Mouse (Mus musculus): ENCODE results near the gene Col15a1. TPM values are rescaled to one million over a fixed set of nuclear protein-coding genes. Genes with fewer than 3 reads are reported as not detected.

The Col15a1 gene
- polyA plus RNA-seq (2015; fragmentation: Nextera tagmentation; extraction: Ambion mirVana): 12.9 and 15.0 TPM in 2 replicates

GRCm38 (mm10) chr4:47207969-47208420 lies at the start of gene Col15a1:
Col15a1 (plus strand) TSS chr4:47208161.
- no peaks in the 10 kb centered on the region for H3K36me3 ChIP-seq
- under 1% methylated on average over 45 of the region's 45 CpGs for WGBS
- peaks cover 61% of the 10 kb centered on the region for H3K27me3 ChIP-seq
- peaks cover 19% of the 10 kb centered on the region for H3K4me1 ChIP-seq (replicated peaks)
- no peak within 1 kb of the TSS for H3K27ac ChIP-seq
- peak within 1 kb of the TSS; percentile 53 for H3K4me3 ChIP-seq
- no peaks in the 10 kb centered on the region for H3K9me3 ChIP-seq (replicated peaks)
- H3K9ac ChIP-seq: peak within 1 kb of the TSS; percentile 51
- peak within 1 kb of the TSS; percentile 82 for H3K4me2 ChIP-seq
- no peak for ATAC-seq (replicated peaks; ENCODE audit: insufficient number of reproducible peaks, insufficient read depth, low FRiP score, low read depth)

- no peaks in the 10 kb centered on the region for H3K9me3 ChIP-seq (replicated peaks)
- H3K36me3 ChIP-seq: no peaks in the 10 kb centered on the region
- no peaks in the 10 kb centered on the region for H3K27me3 ChIP-seq
- no peak overlapping the region for H3K4me2 ChIP-seq
- no peak overlapping the region for H3K27ac ChIP-seq
- no peak for ATAC-seq (replicated peaks; ENCODE audit: insufficient number of reproducible peaks, insufficient read depth, low FRiP score, low read depth)
- H3K9ac ChIP-seq: no peak overlapping the region
- 19% methylated on average over 3 of the region's 4 CpGs for WGBS
- H3K4me1 ChIP-seq (replicated peaks): no peaks in the 10 kb centered on the region
- H3K4me3 ChIP-seq: no peak overlapping the region
These were observed 46.7 kb upstream of the Col15a1 start for GRCm38 (mm10) chr4:47161103-47161755.

- Histone ChIP-seq H3K27ac (peak overlapping the region; percentile 35; the same call in 1 of the 2 replicates), H3K4me2 (no peak overlapping the region), H3K4me1 (replicated peaks) (no peaks in the 10 kb centered on the region), H3K36me3 (no peaks in the 10 kb centered on the region), H3K27me3 (no peaks in the 10 kb centered on the region), H3K4me3 (no peak overlapping the region), H3K9ac (no peak overlapping the region), H3K9me3 (replicated peaks) (no peaks in the 10 kb centered on the region)
- ATAC-seq (replicated peaks; ENCODE audit: insufficient number of reproducible peaks, insufficient read depth, low FRiP score, low read depth): no peak
- WGBS: 65% methylated on average over 12 of the region's 12 CpGs
These were observed 46.0 kb upstream of the Col15a1 start for GRCm38 (mm10) chr4:47161756-47162587.

- Histone ChIP-seq H3K36me3 (no peaks in the 10 kb centered on the region), H3K27me3 (no peaks in the 10 kb centered on the region), H3K4me2 (no peak overlapping the region), H3K4me1 (replicated peaks) (peaks cover 8% of the 10 kb centered on the region), H3K27ac (no peak overlapping the region), H3K9ac (no peak overlapping the region), H3K9me3 (replicated peaks) (no peaks in the 10 kb centered on the region), H3K4me3 (no peak overlapping the region)
- WGBS: 23% methylated on average over 1 of the region's 1 CpGs
- ATAC-seq (replicated peaks; ENCODE audit: insufficient number of reproducible peaks, insufficient read depth, low FRiP score, low read depth): no peak
These were observed 35.6 kb upstream of the Col15a1 start for GRCm38 (mm10) chr4:47172314-47172713.

- no peak for ATAC-seq (replicated peaks; ENCODE audit: insufficient number of reproducible peaks, insufficient read depth, low FRiP score, low read depth)
- Histone ChIP-seq H3K36me3 (no peaks in the 10 kb centered on the region), H3K4me1 (replicated peaks) (peaks cover 9% of the 10 kb centered on the region), H3K4me2 (no peak overlapping the region), H3K4me3 (no peak overlapping the region), H3K9me3 (replicated peaks) (no peaks in the 10 kb centered on the region), H3K9ac (no peak overlapping the region), H3K27ac (no peak overlapping the region), H3K27me3 (no peaks in the 10 kb centered on the region)
- WGBS: 54% methylated on average over 8 of the region's 8 CpGs
These were observed 30.9 kb upstream of the Col15a1 start for GRCm38 (mm10) chr4:47177101-47177500.

- WGBS: 64% methylated on average over 8 of the region's 8 CpGs
- Histone ChIP-seq H3K4me2 (no peak overlapping the region), H3K4me3 (no peak overlapping the region), H3K27me3 (no peaks in the 10 kb centered on the region), H3K4me1 (replicated peaks) (peaks cover 9% of the 10 kb centered on the region), H3K36me3 (no peaks in the 10 kb centered on the region), H3K27ac (no peak overlapping the region), H3K9me3 (replicated peaks) (no peaks in the 10 kb centered on the region), H3K9ac (no peak overlapping the region)
- ATAC-seq (replicated peaks; ENCODE audit: insufficient number of reproducible peaks, insufficient read depth, low FRiP score, low read depth): no peak
These were observed 29.6 kb upstream of the Col15a1 start for GRCm38 (mm10) chr4:47178261-47178961.

GRCm38 (mm10) chr4:47179535-47179934 lies 28.4 kb upstream of the Col15a1 start:
- Histone ChIP-seq H3K27me3 (no peaks in the 10 kb centered on the region), H3K36me3 (no peaks in the 10 kb centered on the region), H3K9ac (no peak overlapping the region), H3K27ac (no peak overlapping the region), H3K4me3 (no peak overlapping the region), H3K4me2 (no peak overlapping the region), H3K4me1 (replicated peaks) (peaks cover 9% of the 10 kb centered on the region), H3K9me3 (replicated peaks) (no peaks in the 10 kb centered on the region)
- no peak for ATAC-seq (replicated peaks; ENCODE audit: insufficient number of reproducible peaks, insufficient read depth, low FRiP score, low read depth)
- 74% methylated on average over 5 of the region's 5 CpGs for WGBS

- Histone ChIP-seq H3K4me1 (replicated peaks) (no peaks in the 10 kb centered on the region; the same call in 1 of the 2 replicates), H3K27me3 (no peaks in the 10 kb centered on the region), H3K9ac (no peak overlapping the region), H3K36me3 (no peaks in the 10 kb centered on the region), H3K4me3 (no peak overlapping the region), H3K4me2 (no peak overlapping the region), H3K27ac (no peak overlapping the region), H3K9me3 (replicated peaks) (no peaks in the 10 kb centered on the region)
- 47% methylated on average over 6 of the region's 6 CpGs for whole genome bisulfite sequencing
- 0 out of 2 replicates have a peak, but pooled peaks have one; percentile 48 for ATAC-seq (replicated peaks; ENCODE audit: insufficient number of reproducible peaks, insufficient read depth, low FRiP score, low read depth)
These were observed 23.8 kb upstream of the Col15a1 start for GRCm38 (mm10) chr4:47184058-47184661.

- no peaks in the 10 kb centered on the region for H3K9me3 ChIP-seq (replicated peaks)
- no peak overlapping the region for H3K27ac ChIP-seq
- H3K27me3 ChIP-seq: no peaks in the 10 kb centered on the region
- no peak overlapping the region for H3K9ac ChIP-seq
- 54% methylated on average over 6 of the region's 6 CpGs for WGBS
- H3K4me3 ChIP-seq: no peak overlapping the region
- no peaks in the 10 kb centered on the region; the same call in 1 of the 2 replicates for H3K4me1 ChIP-seq (replicated peaks)
- no peaks in the 10 kb centered on the region for H3K36me3 ChIP-seq
- no peak for ATAC-seq (replicated peaks; ENCODE audit: insufficient number of reproducible peaks, insufficient read depth, low FRiP score, low read depth)
- no peak overlapping the region for H3K4me2 ChIP-seq
These were observed 21.4 kb upstream of the Col15a1 start for GRCm38 (mm10) chr4:47186514-47186913.

- Histone ChIP-seq H3K36me3 (no peaks in the 10 kb centered on the region), H3K27me3 (no peaks in the 10 kb centered on the region; the same call in 1 of the 2 replicates), H3K9ac (no peak overlapping the region), H3K27ac (no peak overlapping the region), H3K4me1 (replicated peaks) (no peaks in the 10 kb centered on the region), H3K4me3 (no peak overlapping the region), H3K9me3 (replicated peaks) (no peaks in the 10 kb centered on the region), H3K4me2 (no peak overlapping the region)
- 63% methylated on average over 3 of the region's 3 CpGs for WGBS
- ATAC-seq (replicated peaks; ENCODE audit: insufficient number of reproducible peaks, insufficient read depth, low FRiP score, low read depth): no peak
These were observed 11.8 kb upstream of the Col15a1 start for GRCm38 (mm10) chr4:47196173-47196572.

GRCm38 (mm10) chr4:47203643-47204042 lies 4.3 kb upstream of the Col15a1 start:
- Histone ChIP-seq H3K4me3 (no peak overlapping the region), H3K36me3 (no peaks in the 10 kb centered on the region), H3K9me3 (replicated peaks) (no peaks in the 10 kb centered on the region), H3K27ac (no peak overlapping the region), H3K4me1 (replicated peaks) (peaks cover 16% of the 10 kb centered on the region), H3K27me3 (peaks cover 43% of the 10 kb centered on the region), H3K4me2 (no peak overlapping the region), H3K9ac (no peak overlapping the region)
- ATAC-seq (replicated peaks; ENCODE audit: insufficient number of reproducible peaks, insufficient read depth, low FRiP score, low read depth): no peak
- WGBS: 54% methylated on average over 5 of the region's 5 CpGs

Measured in heart, embryonic 15.5 days (tissue).